Mouse (Mus musculus) CH12.LX (cell line): ENCODE data around the gene Dock3.

Experiments
- HCFC1 ChIP-seq: IDR thresholded peaks from 2 replicates; pipeline ENCODE4 v1.6.1; 2012; ENCODE audit warnings: low read depth, mild to moderate bottlenecking, inconsistent platforms, low read length, improper control_type of control experiment
- MAX ChIP-seq: IDR thresholded peaks from 2 replicates; pipeline ENCODE4 v1.6.1; 2011; ENCODE audit warnings: low read length, improper control_type of control experiment
- POLR2A ChIP-seq: IDR thresholded peaks from 2 replicates; pipeline ENCODE4 v1.6.1; 2011; ENCODE audit warnings: low read depth, mild to moderate bottlenecking, improper control_type of control experiment, low read length
- USF1 ChIP-seq: IDR thresholded peaks from 2 replicates; pipeline ENCODE4 v1.6.1; 2014; ENCODE audit warnings: low read depth, mild to moderate bottlenecking, inconsistent platforms, low read length, improper control_type of control experiment

- TF ChIP-seq USF1 (no peak), POLR2A (no peak), MAX (no peak), HCFC1 (no peak)
Observed at GRCm38 (mm10) chr9:106883085-106883484, 348.6 kb downstream of the Dock3 start.
